Mouse (Mus musculus) limb, embryonic 15.5 days (tissue): ENCODE measurements around the gene Comt. TPM values are rescaled to one million over a fixed set of nuclear protein-coding genes. Genes with fewer than 3 reads are reported as not detected.

Source experiments
- ATAC-seq: fragments of 200-750 bp; cut with Nextera tagmentation; 2 replicates; pipeline ENCODE4 v1.8.0; 2017; ENCODE audit warnings: low read depth, moderate TSS enrichment; ENCODE audit not compliant: insufficient number of reproducible peaks, low FRiP score, low TSS enrichment
- H3K27ac ChIP-seq: fragments of 300-500 bp; sonication (generic); 2 replicates; pipeline ENCODE4 v1.5.1; 2015; ENCODE audit warnings: moderate library complexity, mild to moderate bottlenecking, inconsistent platforms
- H3K27me3 ChIP-seq: fragments of 300-500 bp; sonication (generic); 2 replicates; pipeline ENCODE4 v1.6.1; 2015; ENCODE audit warnings: inconsistent platforms
- H3K36me3 ChIP-seq: fragments of 300-500 bp; sonication (generic); 2 replicates; pipeline ENCODE4 v1.6.1; 2015; ENCODE audit warnings: inconsistent platforms
- H3K4me1 ChIP-seq: fragments of 300-500 bp; sonication (generic); 2 replicates; pipeline ENCODE4 v1.6.1; 2015; ENCODE audit warnings: inconsistent platforms
- H3K4me2 ChIP-seq: fragments of 300-500 bp; sonication (generic); 2 replicates; pipeline ENCODE4 v1.6.1; 2015; ENCODE audit warnings: mild to moderate bottlenecking, inconsistent platforms
- H3K4me3 ChIP-seq: fragments of 300-500 bp; sonication (generic); 2 replicates; pipeline ENCODE4 v1.5.1; 2015; ENCODE audit warnings: mild to moderate bottlenecking, inconsistent platforms
- H3K9ac ChIP-seq: fragments of 300-500 bp; sonication (generic); 2 replicates; pipeline ENCODE4 v1.6.1; 2015; ENCODE audit warnings: inconsistent platforms
- H3K9me3 ChIP-seq: fragments of 300-500 bp; sonication (generic); 2 replicates; pipeline ENCODE4 v1.6.1; 2016; ENCODE audit warnings: inconsistent platforms
- WGBS: fragments of 180-500 bp; shearing (Covaris S2); methylation state at CpG from one replicate; pipeline ENCODE4 v1.1.7; 2015; 5-methylcytosine and 5-hydroxymethylcytosine counted together
- polyA plus RNA-seq: library from polyadenylated mRNA; unstranded; fragments of >200 nt; fragmentation: Nextera tagmentation; extraction: Ambion mirVana; gene quantifications from 2 replicates; pipeline ENCODE4 v1.2.1, GENCODE M21; 2015

The Comt gene
- polyA plus RNA-seq, 1 experiment from 2014 or later: 119 TPM

GRCm38 (mm10) chr16:18384211-18384610 is 42.4 kb downstream of the Comt start:
- 77% methylated on average over 7 of the region's 7 CpGs for WGBS
- no peak overlapping the region for H3K4me2 ChIP-seq
- H3K27me3 ChIP-seq: no peaks in the 10 kb centered on the region
- H3K4me1 ChIP-seq: peaks cover 19% of the 10 kb centered on the region
- H3K4me3 ChIP-seq: no peak overlapping the region
- no peak overlapping the region for H3K9ac ChIP-seq
- no peaks in the 10 kb centered on the region for H3K9me3 ChIP-seq
- H3K27ac ChIP-seq: no peak overlapping the region
- ATAC-seq: no peak
- no peaks in the 10 kb centered on the region for H3K36me3 ChIP-seq

GRCm38 (mm10) chr16:18383756-18384155 is 42.9 kb downstream of the Comt start:
- WGBS: 17% methylated on average over 3 of the region's 3 CpGs
- Histone ChIP-seq H3K27ac (no peak overlapping the region), H3K4me2 (no peak overlapping the region), H3K9ac (no peak overlapping the region), H3K4me1 (peaks cover 19% of the 10 kb centered on the region), H3K36me3 (no peaks in the 10 kb centered on the region), H3K27me3 (no peaks in the 10 kb centered on the region), H3K4me3 (no peak overlapping the region), H3K9me3 (no peaks in the 10 kb centered on the region)
- ATAC-seq: no peak

GRCm38 (mm10) chr16:18383045-18383726 is 43.5 kb downstream of the Comt start:
- no peak for ATAC-seq
- H3K27ac ChIP-seq: no peak overlapping the region
- no peak overlapping the region for H3K4me3 ChIP-seq
- H3K9me3 ChIP-seq: no peaks in the 10 kb centered on the region
- H3K36me3 ChIP-seq: no peaks in the 10 kb centered on the region
- H3K4me2 ChIP-seq: no peak overlapping the region
- H3K4me1 ChIP-seq: peaks cover 15% of the 10 kb centered on the region
- 76% methylated on average over 9 of the region's 9 CpGs for WGBS
- no peak overlapping the region for H3K9ac ChIP-seq
- no peaks in the 10 kb centered on the region for H3K27me3 ChIP-seq

GRCm38 (mm10) chr16:18381621-18382258 is 44.9 kb downstream of the Comt start:
- H3K9me3 ChIP-seq: no peaks in the 10 kb centered on the region
- no peak overlapping the region for H3K4me2 ChIP-seq
- H3K27me3 ChIP-seq: no peaks in the 10 kb centered on the region
- 41% methylated on average over 6 of the region's 6 CpGs for WGBS
- H3K36me3 ChIP-seq: no peaks in the 10 kb centered on the region
- H3K9ac ChIP-seq: no peak overlapping the region
- H3K27ac ChIP-seq: no peak overlapping the region
- H3K4me1 ChIP-seq: peaks cover 12% of the 10 kb centered on the region
- ATAC-seq: no peak
- H3K4me3 ChIP-seq: no peak overlapping the region

GRCm38 (mm10) chr16:18380495-18381063 is 46.1 kb downstream of the Comt start:
- peaks cover 12% of the 10 kb centered on the region for H3K4me1 ChIP-seq
- no peaks in the 10 kb centered on the region for H3K9me3 ChIP-seq
- H3K36me3 ChIP-seq: no peaks in the 10 kb centered on the region
- no peak overlapping the region for H3K4me3 ChIP-seq
- H3K4me2 ChIP-seq: no peak overlapping the region
- 46% methylated on average over 6 of the region's 6 CpGs for WGBS
- no peak overlapping the region for H3K27ac ChIP-seq
- ATAC-seq: no peak
- no peaks in the 10 kb centered on the region for H3K27me3 ChIP-seq
- no peak overlapping the region for H3K9ac ChIP-seq

DNA sequence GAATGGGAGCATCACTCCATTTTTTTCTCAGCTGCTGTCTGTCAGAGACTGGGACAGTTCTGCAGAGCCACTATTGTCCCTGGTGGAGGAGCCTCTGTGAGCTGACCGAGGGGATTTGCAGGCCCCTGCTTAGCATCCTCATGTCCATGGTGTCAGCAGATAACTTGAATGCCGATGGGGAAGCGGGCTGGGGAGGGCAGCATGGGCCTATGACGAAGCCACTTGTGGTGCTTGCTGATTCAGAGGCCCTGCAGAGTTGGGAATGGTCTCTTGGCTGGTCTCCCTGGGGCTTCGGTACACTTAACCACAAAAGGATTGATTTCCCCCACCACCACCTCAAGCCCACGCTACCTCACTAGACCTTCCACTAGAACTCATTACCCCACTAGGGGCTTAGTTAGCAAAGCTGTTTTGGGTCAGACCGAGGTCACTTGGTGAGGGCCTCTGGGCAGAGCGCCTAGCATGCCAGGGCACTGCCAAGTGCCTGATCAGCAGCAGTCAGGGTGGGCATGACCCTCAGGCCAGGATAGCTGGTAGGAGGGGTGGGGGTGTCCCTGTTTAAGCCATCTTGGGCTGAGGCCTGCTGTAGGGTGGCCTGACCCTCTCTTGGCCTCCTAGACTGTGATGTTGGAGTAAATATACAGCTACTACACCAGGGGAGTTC is 47.2 kb downstream of the Comt start:
- no peaks in the 10 kb centered on the region for H3K36me3 ChIP-seq
- WGBS: 80% methylated on average over 8 of the region's 8 CpGs
- no peak overlapping the region for H3K9ac ChIP-seq
- ATAC-seq: no peak
- no peak overlapping the region for H3K27ac ChIP-seq
- no peaks in the 10 kb centered on the region for H3K9me3 ChIP-seq
- H3K4me2 ChIP-seq: no peak overlapping the region
- peaks cover 12% of the 10 kb centered on the region for H3K4me1 ChIP-seq
- H3K27me3 ChIP-seq: no peaks in the 10 kb centered on the region
- no peak overlapping the region for H3K4me3 ChIP-seq

- Histone ChIP-seq H3K27ac (no peak overlapping the region), H3K9ac (no peak overlapping the region), H3K27me3 (no peaks in the 10 kb centered on the region), H3K9me3 (no peaks in the 10 kb centered on the region), H3K36me3 (no peaks in the 10 kb centered on the region), H3K4me2 (no peak overlapping the region), H3K4me1 (peaks cover 12% of the 10 kb centered on the region), H3K4me3 (no peak overlapping the region)
- ATAC-seq: no peak
- 26% methylated on average over 1 of the region's 1 CpGs for WGBS
These were observed 48.2 kb downstream of the Comt start for GRCm38 (mm10) chr16:18378489-18378888.

DNA sequence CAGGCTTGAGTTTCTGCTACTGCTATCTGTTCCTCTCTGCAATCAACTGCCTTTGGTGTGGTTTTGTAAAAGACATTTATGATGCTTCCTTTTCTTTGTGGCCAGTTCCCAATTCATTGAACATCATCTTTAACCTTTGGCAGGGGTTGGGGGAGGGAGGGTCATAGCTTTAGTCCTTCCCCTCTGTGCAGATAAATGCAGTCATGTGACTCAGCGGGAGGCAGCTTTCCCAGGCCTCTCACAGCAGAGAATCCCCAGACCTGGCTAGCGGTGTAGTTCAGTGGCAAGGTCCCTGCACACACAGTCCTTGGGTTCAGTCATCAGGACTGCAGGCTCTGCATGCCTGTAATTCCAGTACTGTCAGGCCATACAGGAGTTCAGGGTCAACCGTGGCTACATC is 49.4 kb downstream of the Comt start:
- H3K9me3 ChIP-seq: no peaks in the 10 kb centered on the region
- no peak overlapping the region for H3K27ac ChIP-seq
- H3K4me3 ChIP-seq: no peak overlapping the region
- no peaks in the 10 kb centered on the region for H3K36me3 ChIP-seq
- no peaks in the 10 kb centered on the region for H3K27me3 ChIP-seq
- no peak overlapping the region for H3K4me2 ChIP-seq
- peaks cover 12% of the 10 kb centered on the region for H3K4me1 ChIP-seq
- WGBS: 36% methylated on average over 3 of the region's 3 CpGs
- ATAC-seq: no peak
- H3K9ac ChIP-seq: no peak overlapping the region

- no peaks in the 10 kb centered on the region for H3K9me3 ChIP-seq
- no peaks in the 10 kb centered on the region for H3K27me3 ChIP-seq
- 73% methylated on average over 7 of the region's 7 CpGs for whole genome bisulfite sequencing
- H3K9ac ChIP-seq: no peak overlapping the region
- H3K4me2 ChIP-seq: no peak overlapping the region
- no peak for ATAC-seq
- H3K36me3 ChIP-seq: no peaks in the 10 kb centered on the region
- no peak overlapping the region for H3K4me3 ChIP-seq
- H3K4me1 ChIP-seq: peaks cover 10% of the 10 kb centered on the region
- no peak overlapping the region for H3K27ac ChIP-seq
These were observed 50.2 kb downstream of the Comt start for GRCm38 (mm10) chr16:18376297-18376954.

GRCm38 (mm10) chr16:18373632-18374031 is 53.0 kb downstream of the Comt start:
- no peaks in the 10 kb centered on the region for H3K36me3 ChIP-seq
- WGBS: 93% methylated on average over 4 of the region's 4 CpGs
- H3K4me1 ChIP-seq: no peaks in the 10 kb centered on the region
- no peaks in the 10 kb centered on the region for H3K9me3 ChIP-seq
- no peak overlapping the region for H3K4me2 ChIP-seq
- no peak overlapping the region for H3K27ac ChIP-seq
- H3K4me3 ChIP-seq: no peak overlapping the region
- no peaks in the 10 kb centered on the region for H3K27me3 ChIP-seq
- H3K9ac ChIP-seq: no peak overlapping the region
- ATAC-seq: no peak

GRCm38 (mm10) chr16:18370197-18370596 is 56.5 kb downstream of the Comt start:
- Histone ChIP-seq H3K4me3 (no peak overlapping the region), H3K27ac (no peak overlapping the region), H3K4me1 (no peaks in the 10 kb centered on the region), H3K4me2 (no peak overlapping the region), H3K9ac (no peak overlapping the region), H3K9me3 (no peaks in the 10 kb centered on the region), H3K36me3 (no peaks in the 10 kb centered on the region), H3K27me3 (no peaks in the 10 kb centered on the region)
- ATAC-seq: no peak
- WGBS: 89% methylated on average over 3 of the region's 3 CpGs

- ATAC-seq: no peak
- Histone ChIP-seq H3K4me2 (no peak overlapping the region), H3K27ac (no peak overlapping the region), H3K4me1 (no peaks in the 10 kb centered on the region), H3K27me3 (no peaks in the 10 kb centered on the region), H3K9ac (no peak overlapping the region), H3K36me3 (no peaks in the 10 kb centered on the region), H3K9me3 (no peaks in the 10 kb centered on the region), H3K4me3 (no peak overlapping the region)
- WGBS: 54% methylated on average over 4 of the region's 4 CpGs
These were observed 59.8 kb downstream of the Comt start for GRCm38 (mm10) chr16:18366849-18367248.
